Mouse (Mus musculus) hindbrain, postnatal 0 days (tissue): ENCODE measurements around the gene Zkscan6. TPM values are rescaled to one million over a fixed set of nuclear protein-coding genes. Genes with fewer than 3 reads are reported as not detected.
A peak's percentile ranks its signal among the peaks of the same experiment; 100 is the strongest.

Experiments
- ATAC-seq: fragments of 200-750 bp; cut with Nextera tagmentation; 2 replicates; pipeline ENCODE4 v1.8.0; 2017; ENCODE audit warnings: mild to moderate bottlenecking, moderate TSS enrichment, moderate library complexity
- DNase-seq: peaks from one replicate; pipeline ENCODE4 v3.0.0-alpha.2; 2015; ENCODE audit warnings: low spot score
- H3K27ac ChIP-seq: fragments of 300-500 bp; sonication (generic); 2 replicates; pipeline ENCODE4 v1.5.1; 2014; ENCODE audit warnings: mild to moderate bottlenecking
- H3K27me3 ChIP-seq: fragments of 300-500 bp; sonication (generic); 2 replicates; pipeline ENCODE4 v1.6.1; 2014; ENCODE audit warnings: low read length, mixed read lengths; ENCODE audit not compliant: insufficient read depth
- H3K36me3 ChIP-seq: fragments of 300-500 bp; sonication (generic); 2 replicates; pipeline ENCODE4 v1.6.1; 2014; ENCODE audit warnings: low read length, mixed read lengths; ENCODE audit not compliant: insufficient read depth
- H3K4me1 ChIP-seq: fragments of 300-500 bp; sonication (generic); 2 replicates; pipeline ENCODE4 v1.6.1; 2014; ENCODE audit warnings: antibody characterized with exemption, low read length, mixed read lengths; ENCODE audit not compliant: insufficient read depth
- H3K4me2 ChIP-seq: fragments of 300-500 bp; sonication (generic); 2 replicates; pipeline ENCODE4 v1.6.1; 2014; ENCODE audit warnings: low read depth, mild to moderate bottlenecking, low read length, moderate library complexity, mixed read lengths
- H3K4me3 ChIP-seq: fragments of 300-500 bp; sonication (generic); 2 replicates; pipeline ENCODE4 v1.5.1; 2014; ENCODE audit warnings: low read length
- H3K9ac ChIP-seq: fragments of 300-500 bp; sonication (generic); replicated peaks from 2 replicates; pipeline ENCODE4 v1.6.1; 2014; ENCODE audit warnings: mild to moderate bottlenecking, low read length, moderate library complexity, mixed read lengths
- H3K9me3 ChIP-seq: fragments of 300-500 bp; sonication (generic); 2 replicates; pipeline ENCODE4 v1.6.1; 2016; ENCODE audit warnings: low read length, mixed read lengths
- CTCF ChIP-seq: IDR thresholded peaks from 2 replicates; pipeline ENCODE4 v1.5.1; 2016; ENCODE audit warnings: antibody characterized with exemption, control low read depth, low read depth
- WGBS: fragments of 180-500 bp; shearing (Covaris S2); extraction: QIAGEN DNeasy Blood & Tissue Kit; methylation state at CpG from one replicate; pipeline ENCODE4 v1.1.7; 2014; 5-methylcytosine and 5-hydroxymethylcytosine counted together
- polyA plus RNA-seq: library from polyadenylated mRNA; unstranded; fragments of >200 nt; fragmentation: Nextera tagmentation; extraction: Ambion mirVana; gene quantifications from 2 replicates; pipeline ENCODE4 v1.2.1, GENCODE M21; 2015
- total RNA-seq: library from RNA; depleted of rRNA; stranded (reverse); fragments of >200 nt; gene quantifications from 2 replicates; pipeline ENCODE4 v1.2.3, GENCODE M21; 2014

Gene Zkscan6
- total and polyA plus RNA-seq, 2 experiments from 2014 or later: 10.0 to 11.1 TPM

DNA sequence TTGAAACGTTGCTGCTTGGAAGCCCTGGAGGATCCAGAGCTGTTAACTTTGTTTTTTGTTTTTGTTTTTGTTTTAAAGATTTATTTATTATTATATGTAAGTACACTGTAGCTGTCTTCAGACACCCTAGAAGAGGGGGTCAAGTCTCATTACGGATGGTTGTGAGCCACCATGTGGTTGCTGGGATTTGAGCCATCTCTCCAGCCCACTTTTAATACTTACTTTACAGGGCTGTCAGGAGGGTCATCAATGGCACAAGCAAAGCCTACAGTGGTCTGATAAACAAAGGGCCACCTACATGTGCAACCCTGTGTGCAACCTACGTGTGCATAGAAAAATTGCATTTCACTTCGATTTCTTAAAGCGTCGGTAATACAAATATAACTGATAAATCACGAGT, 626 bp downstream of the Zkscan6 start:
- DNase-seq (no peak), ATAC-seq (peak; percentile 13; the same call in 1 of the 2 replicates)
- peaks cover 5% of the 10 kb centered on the region for H3K4me1 ChIP-seq
- no peak for TF ChIP-seq CTCF
- H3K9ac ChIP-seq: peak overlapping the region; percentile 78
- H3K4me2 ChIP-seq: peak overlapping the region; percentile 98
- H3K9me3 ChIP-seq: no peaks in the 10 kb centered on the region
- 49% methylated on average over 7 of the region's 7 CpGs for WGBS
- H3K27me3 ChIP-seq: no peaks in the 10 kb centered on the region
- H3K4me3 ChIP-seq: peak overlapping the region; percentile 90
- H3K36me3 ChIP-seq: no peaks in the 10 kb centered on the region
- H3K27ac ChIP-seq: peak overlapping the region; percentile 81; the same call in 1 of the 2 replicates

GRCm38 (mm10) chr11:65812088-65812487, 5.1 kb downstream of the Zkscan6 start:
- no peak for TF ChIP-seq CTCF
- ATAC-seq (no peak), DNase-seq (no peak)
- H3K4me3 ChIP-seq: no peak overlapping the region
- no peaks in the 10 kb centered on the region for H3K27me3 ChIP-seq
- H3K36me3 ChIP-seq: peaks cover 11% of the 10 kb centered on the region
- no peak overlapping the region for H3K27ac ChIP-seq
- H3K9ac ChIP-seq: no peak overlapping the region
- no peaks in the 10 kb centered on the region for H3K9me3 ChIP-seq
- H3K4me2 ChIP-seq: no peak overlapping the region
- peaks cover 5% of the 10 kb centered on the region; the same call in 1 of the 2 replicates for H3K4me1 ChIP-seq
- 37% methylated on average over 5 of the region's 5 CpGs for WGBS

- 71% methylated on average over 9 of the region's 9 CpGs for WGBS
Measured at GRCm38 (mm10) chr11:65814381-65814780, 7.4 kb downstream of the Zkscan6 start.

DNA sequence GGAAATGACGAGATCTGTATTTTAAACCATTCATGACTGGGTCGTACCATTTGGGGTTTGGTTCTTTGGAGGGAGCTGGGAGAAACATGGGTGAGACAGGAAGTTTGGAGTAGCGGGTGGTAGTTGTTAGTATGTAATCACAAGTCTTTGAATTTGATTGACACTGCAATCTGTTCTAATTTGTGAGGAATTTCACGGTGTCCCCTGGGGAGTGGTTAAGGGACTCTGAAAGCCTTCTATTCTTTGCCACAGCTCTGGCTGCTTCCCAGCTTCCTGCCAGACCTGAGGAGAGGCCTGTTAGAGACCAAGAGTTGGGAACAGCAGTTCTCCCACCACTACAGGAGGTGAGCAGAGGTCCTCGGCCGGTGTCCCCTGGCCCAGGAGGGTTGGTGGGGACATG, 9.3 kb downstream of the Zkscan6 start:
- ATAC-seq (no peak), DNase-seq (no peak)
- Histone ChIP-seq H3K4me1 (peaks cover 5% of the 10 kb centered on the region; the same call in 1 of the 2 replicates), H3K27ac (no peak overlapping the region), H3K4me3 (no peak overlapping the region), H3K27me3 (no peaks in the 10 kb centered on the region), H3K4me2 (no peak overlapping the region), H3K36me3 (peaks cover 11% of the 10 kb centered on the region), H3K9ac (no peak overlapping the region), H3K9me3 (no peaks in the 10 kb centered on the region)
- no peak for TF ChIP-seq CTCF
- 33% methylated on average over 6 of the region's 6 CpGs for WGBS

More at GRCm38 (mm10) chr11:65814381-65814780, 7.4 kb downstream of the Zkscan6 start:
- no peaks in the 10 kb centered on the region for H3K27me3 ChIP-seq
- peaks cover 5% of the 10 kb centered on the region; the same call in 1 of the 2 replicates for H3K4me1 ChIP-seq
- ATAC-seq (no peak), DNase-seq (peak; percentile 11)
- no peak overlapping the region for H3K4me3 ChIP-seq
- no peak overlapping the region for H3K9ac ChIP-seq
- no peaks in the 10 kb centered on the region for H3K9me3 ChIP-seq
- H3K36me3 ChIP-seq: peaks cover 11% of the 10 kb centered on the region
- no peak for TF ChIP-seq CTCF
- no peak overlapping the region for H3K4me2 ChIP-seq
- H3K27ac ChIP-seq: no peak overlapping the region

GRCm38 (mm10) chr11:65818193-65818592, 11.2 kb downstream of the Zkscan6 start:
- H3K27ac ChIP-seq: no peak overlapping the region
- DNase-seq: no peak
- no peak for TF ChIP-seq CTCF
- H3K4me3 ChIP-seq: no peak overlapping the region
- no peaks in the 10 kb centered on the region for H3K9me3 ChIP-seq
- H3K4me2 ChIP-seq: no peak overlapping the region
- H3K9ac ChIP-seq: no peak overlapping the region
- 68% methylated on average over 1 of the region's 1 CpGs for WGBS
- ATAC-seq: no peak
- H3K36me3 ChIP-seq: peaks cover 22% of the 10 kb centered on the region
- no peaks in the 10 kb centered on the region for H3K27me3 ChIP-seq
- no peaks in the 10 kb centered on the region for H3K4me1 ChIP-seq

DNA sequence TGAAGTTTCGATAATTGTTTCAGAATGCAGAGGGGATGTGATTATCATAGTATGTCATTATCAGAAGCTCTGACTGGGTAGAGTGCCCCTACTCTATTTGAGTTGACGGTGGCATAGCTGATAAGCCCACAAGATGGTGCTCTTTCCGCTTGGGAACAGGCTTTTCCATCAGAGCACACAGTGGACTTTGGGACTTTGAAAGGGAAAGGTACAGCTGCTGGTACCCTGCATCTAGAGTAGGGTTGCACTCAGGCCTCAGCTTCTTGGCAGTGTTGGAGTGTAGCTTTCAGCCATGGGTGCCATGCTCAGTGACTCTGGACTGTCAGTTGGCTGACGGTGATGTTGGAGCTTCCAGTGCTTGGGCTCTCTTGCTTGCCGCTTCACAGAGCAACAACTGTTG, 13.3 kb downstream of the Zkscan6 start:
- Histone ChIP-seq H3K4me1 (no peaks in the 10 kb centered on the region), H3K4me2 (no peak overlapping the region), H3K9ac (no peak overlapping the region), H3K27ac (no peak overlapping the region), H3K4me3 (no peak overlapping the region), H3K9me3 (no peaks in the 10 kb centered on the region), H3K36me3 (peaks cover 16% of the 10 kb centered on the region), H3K27me3 (no peaks in the 10 kb centered on the region)
- peak; percentile 85 for TF ChIP-seq CTCF
- peak; percentile 56; the same call in 1 of the 2 replicates for ATAC-seq
- peak; percentile 74 for DNase-seq
- 67% methylated on average over 5 of the region's 5 CpGs for WGBS

DNA sequence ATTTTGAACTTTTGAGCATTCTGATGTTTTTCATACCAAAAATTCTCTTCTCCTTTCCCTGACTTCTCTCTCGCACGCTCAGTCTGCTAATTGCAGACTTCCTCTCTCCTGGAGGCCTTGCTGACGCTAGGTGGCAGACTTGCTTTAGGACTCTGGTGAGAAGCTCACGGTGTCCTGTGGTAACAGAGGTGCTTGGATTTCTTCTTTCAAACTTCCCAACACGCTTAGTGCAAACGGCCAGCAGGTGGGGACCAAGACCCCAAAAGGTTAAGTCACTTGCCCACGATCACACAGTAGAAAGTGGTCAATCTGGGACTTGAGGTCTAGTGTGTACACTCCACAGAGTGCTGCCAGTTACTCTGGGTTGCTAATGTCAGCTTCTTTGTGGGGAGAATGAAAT, 13.9 kb downstream of the Zkscan6 start:
- ATAC-seq: peak; percentile 79
- WGBS: 5% methylated on average over 7 of the region's 7 CpGs

More for the DNA sequence above, 13.9 kb downstream of the Zkscan6 start:
- no peak overlapping the region for H3K4me3 ChIP-seq
- no peaks in the 10 kb centered on the region for H3K4me1 ChIP-seq
- no peaks in the 10 kb centered on the region for H3K27me3 ChIP-seq
- no peaks in the 10 kb centered on the region for H3K9me3 ChIP-seq
- no peak overlapping the region for H3K9ac ChIP-seq
- peak; percentile 93 for DNase-seq
- H3K36me3 ChIP-seq: peaks cover 14% of the 10 kb centered on the region
- TF ChIP-seq CTCF: peak; percentile 88
- no peak overlapping the region for H3K4me2 ChIP-seq
- H3K27ac ChIP-seq: no peak overlapping the region
